Mouse (Mus musculus) ES-E14 (cell line): ENCODE data around the gene Gm34653. TPM values are rescaled to one million over a fixed set of nuclear protein-coding genes. Genes with fewer than 3 reads are reported as not detected.
"Not testable (repeated sequence)": the region's sequence is repeated elsewhere in the genome, so short reads cannot be mapped to it uniquely, and the experiment has no call there.

Experiments used
- DNase-seq: peaks from one replicate; pipeline ENCODE4 v3.0.0-alpha.2; 2013; ENCODE audit warnings: low read depth, low spot score
- H3K27ac ChIP-seq: 2 replicates; pipeline ENCODE4 v1.5.1; 2012; ENCODE audit warnings: low read depth, mild to moderate bottlenecking, low read length, moderate library complexity, mixed read lengths; ENCODE audit not compliant: poor library complexity, insufficient read depth, severe bottlenecking
- H3K36me3 ChIP-seq: 2 replicates; pipeline ENCODE4 v1.6.1; 2012; ENCODE audit warnings: mild to moderate bottlenecking, low read length, moderate library complexity, mixed read lengths; ENCODE audit not compliant: control insufficient read depth, poor library complexity, insufficient read depth, severe bottlenecking
- H3K4me1 ChIP-seq, 2 experiments: fragments of 150-350 bp in 1 of 2; sonication (generic) in 1 of 2; 2 replicates each; pipeline ENCODE4 v1.6.1; 2012; ENCODE audit warnings: low read length in 2 of 2, mild to moderate bottlenecking in 1 of 2, mixed read lengths in 1 of 2; ENCODE audit not compliant: control insufficient read depth in 2 of 2, insufficient read depth in 2 of 2, poor library complexity in 1 of 2
- H3K4me3 ChIP-seq, 2 experiments: fragments of 150-350 bp in 1 of 2; sonication (generic) in 1 of 2; 2 replicates each; pipeline ENCODE4 v1.5.1; 2012; ENCODE audit warnings: low read length in 2 of 2, low read depth in 1 of 2, mild to moderate bottlenecking in 1 of 2, mixed read lengths in 1 of 2; ENCODE audit not compliant: insufficient read depth in 1 of 2, poor library complexity in 1 of 2, severe bottlenecking in 1 of 2
- H3K9ac ChIP-seq: 2 replicates; pipeline ENCODE4 v1.6.1; 2012; ENCODE audit warnings: low read depth, mild to moderate bottlenecking, low read length, mixed read lengths; ENCODE audit not compliant: poor library complexity, insufficient read depth, severe bottlenecking
- H3K9me3 ChIP-seq: fragments of 150-350 bp; sonication (generic); 2 replicates; pipeline ENCODE4 v1.6.1; 2012; ENCODE audit warnings: low read depth, mild to moderate bottlenecking, low read length; ENCODE audit not compliant: control insufficient read depth, insufficient read depth
- CHD2 ChIP-seq: IDR thresholded peaks from 2 replicates; pipeline ENCODE4 v1.6.1; 2014; ENCODE audit warnings: mild to moderate bottlenecking, low read depth, low read length, inconsistent platforms
- HCFC1 ChIP-seq: IDR thresholded peaks from 2 replicates; pipeline ENCODE4 v1.6.1; 2012; ENCODE audit warnings: low read length, inconsistent platforms, borderline replicate concordance; ENCODE audit not compliant: insufficient read depth
- MAFK ChIP-seq: IDR thresholded peaks from 2 replicates; pipeline ENCODE4 v1.6.1; 2014; ENCODE audit warnings: mild to moderate bottlenecking, low read depth, low read length, inconsistent platforms; ENCODE audit not compliant: insufficient read depth
- ZC3H11A ChIP-seq: IDR thresholded peaks from 2 replicates; pipeline ENCODE4 v1.6.1; 2012; ENCODE audit warnings: low read depth, mild to moderate bottlenecking, inconsistent platforms, low read length, borderline replicate concordance
- ZNF384 ChIP-seq: IDR thresholded peaks from 2 replicates; pipeline ENCODE4 v1.6.1; 2012; ENCODE audit warnings: low read depth, low read length, inconsistent platforms
- in situ Hi-C, 2 experiments: fragments of 600-800 bp; cut with MboI; formaldehyde crosslinking; loops; one replicate each; pipeline ENCODE4 v1.15.1; 2025; ENCODE audit warnings: low sequenced_read_pairs in 2 of 2, inconsistent platforms in 1 of 2; ENCODE audit not compliant: unreplicated experiment in 2 of 2
- total RNA-seq: library from RNA; depleted of rRNA; stranded (reverse); fragments of 300-350 nt; gene quantifications from 2 replicates; pipeline ENCODE4 v1.2.3, GENCODE M21; 2012

Gene Gm34653
- total RNA-seq, 1 experiment = 0.62 TPM

DNA sequence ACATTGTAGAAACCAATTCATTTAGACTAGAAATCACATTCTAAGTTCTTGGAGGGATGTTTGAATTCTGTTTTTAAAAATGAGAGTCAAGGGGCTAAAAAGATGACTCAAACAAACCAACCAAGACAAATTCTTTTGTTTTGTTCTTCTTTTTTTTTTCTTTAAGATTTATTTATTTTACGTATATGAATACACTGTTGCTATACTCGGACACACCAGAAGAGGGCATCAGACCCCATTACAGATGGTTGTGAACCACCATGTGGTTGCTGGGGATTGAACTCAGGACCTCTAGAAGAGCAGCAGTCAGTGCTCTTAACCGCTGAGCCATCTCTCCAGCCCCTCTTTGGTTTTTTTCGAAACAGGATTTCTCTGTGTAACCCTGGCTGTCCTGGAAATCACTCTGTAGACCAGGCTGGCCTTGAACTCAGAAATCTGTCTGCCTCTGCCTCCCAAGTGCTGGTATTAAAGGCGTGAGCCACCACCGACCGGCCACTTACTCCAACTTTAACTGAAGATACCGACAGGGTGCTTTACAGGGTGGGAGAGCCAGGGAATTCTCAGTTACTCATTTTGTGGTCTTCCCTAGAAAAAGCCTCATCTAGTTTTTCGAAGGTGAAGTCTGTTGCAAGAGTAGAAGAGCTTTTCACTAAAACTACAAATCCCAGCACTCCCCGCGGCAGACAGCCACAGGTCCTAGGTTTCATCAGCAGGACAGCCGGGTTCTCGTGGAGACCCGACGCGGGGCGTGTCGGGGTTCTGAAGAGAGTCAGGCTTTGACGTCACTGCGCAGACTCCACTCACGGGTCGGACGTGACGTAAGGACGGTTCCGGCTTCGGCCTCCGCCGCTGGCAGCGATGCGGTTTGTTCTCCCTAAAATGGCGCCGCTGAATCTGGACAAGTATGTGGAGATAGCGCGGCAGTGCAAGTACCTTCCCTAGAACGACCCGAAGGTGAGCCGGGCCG, 31.0 kb upstream of the Gm34653 start:
- H3K4me3 ChIP-seq = peak overlapping the region; percentile 94 to 99
- DNase-seq = peak; percentile 98
- H3K9ac ChIP-seq = peak overlapping the region; percentile 96
- H3K27ac ChIP-seq = peak overlapping the region; percentile 90
- H3K36me3 ChIP-seq = peaks cover 8% of the 10 kb centered on the region
- H3K9me3 ChIP-seq = no peaks in the 10 kb centered on the region
- no peak for TF ChIP-seq ZC3H11A
- peak; percentile 95 for TF ChIP-seq HCFC1
- no peaks in the 10 kb centered on the region for H3K4me1 ChIP-seq
- in situ Hi-C loops = no loop called here

DNA sequence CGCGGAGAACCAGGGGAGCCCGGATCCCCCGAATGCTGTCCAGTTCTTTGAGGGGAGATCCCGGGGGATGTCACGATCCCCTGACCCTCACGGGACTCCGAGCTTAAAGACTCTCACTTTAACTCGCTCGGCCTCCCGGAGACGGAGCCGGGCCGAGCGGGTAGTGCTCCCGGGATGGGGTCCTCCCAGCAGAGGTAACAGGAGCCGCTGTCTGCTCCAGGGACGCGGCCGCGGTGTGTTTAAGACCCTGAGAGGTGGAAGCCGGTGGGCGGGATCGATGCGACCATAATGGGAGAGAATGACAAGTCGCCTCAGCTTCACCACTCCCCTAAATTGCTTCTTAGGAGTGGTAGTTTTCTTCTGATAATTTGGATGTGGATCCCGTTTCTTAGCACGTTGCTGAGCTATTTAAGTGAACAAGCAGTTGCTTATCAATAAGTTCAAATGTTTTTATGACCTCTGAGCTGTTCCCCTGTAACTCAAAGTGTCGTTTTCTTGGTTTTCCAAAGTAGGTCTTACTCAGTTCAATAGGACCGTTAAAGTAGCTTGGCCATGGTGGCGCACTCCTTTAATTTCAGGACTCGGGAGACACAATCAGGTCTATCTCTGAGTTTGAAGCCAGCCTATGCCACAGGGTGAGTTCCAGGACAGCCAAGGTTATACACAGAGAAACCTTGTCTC, 30.1 kb upstream of the Gm34653 start:
- H3K4me1 ChIP-seq, H3K36me3 ChIP-seq, H3K9me3 ChIP-seq, in situ Hi-C loops, DNase-seq: not testable (repeated sequence)
- H3K9ac ChIP-seq = peak overlapping the region; percentile 96
- H3K4me3 ChIP-seq = peak overlapping the region; percentile 94 to 99
- peak overlapping the region; percentile 90 for H3K27ac ChIP-seq

DNA sequence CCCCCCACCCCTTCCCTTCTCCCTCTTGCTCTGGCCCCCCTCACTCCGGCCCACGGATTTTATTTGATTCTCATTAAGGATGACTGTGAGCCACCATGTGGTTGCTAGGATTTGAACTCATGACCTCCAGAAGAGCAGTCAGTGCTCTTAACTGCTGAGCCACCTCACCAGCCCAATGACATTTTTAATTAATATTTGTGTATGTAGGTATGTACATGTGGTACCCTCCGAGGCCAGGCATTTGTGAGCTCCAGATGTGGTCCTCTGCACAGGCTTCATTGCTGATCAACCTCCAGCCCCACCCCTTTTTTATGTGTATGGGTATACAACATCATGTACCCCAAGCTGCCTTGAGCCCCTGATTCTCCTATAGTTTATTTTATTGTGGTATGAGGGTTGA, 29.1 kb upstream of the Gm34653 start:
- TF ChIP-seq ZC3H11A (no peak), CHD2 (no peak), ZNF384 (no peak), HCFC1 (no peak), MAFK (no peak)
- H3K4me1 ChIP-seq = no peaks in the 10 kb centered on the region
- H3K4me3 ChIP-seq = no peak overlapping the region
- in situ Hi-C loops = no loop called here
- no peak overlapping the region for H3K9ac ChIP-seq
- no peak overlapping the region for H3K27ac ChIP-seq
- H3K36me3 ChIP-seq = peaks cover 10% of the 10 kb centered on the region
- H3K9me3 ChIP-seq = no peaks in the 10 kb centered on the region
- no peak for DNase-seq

DNA sequence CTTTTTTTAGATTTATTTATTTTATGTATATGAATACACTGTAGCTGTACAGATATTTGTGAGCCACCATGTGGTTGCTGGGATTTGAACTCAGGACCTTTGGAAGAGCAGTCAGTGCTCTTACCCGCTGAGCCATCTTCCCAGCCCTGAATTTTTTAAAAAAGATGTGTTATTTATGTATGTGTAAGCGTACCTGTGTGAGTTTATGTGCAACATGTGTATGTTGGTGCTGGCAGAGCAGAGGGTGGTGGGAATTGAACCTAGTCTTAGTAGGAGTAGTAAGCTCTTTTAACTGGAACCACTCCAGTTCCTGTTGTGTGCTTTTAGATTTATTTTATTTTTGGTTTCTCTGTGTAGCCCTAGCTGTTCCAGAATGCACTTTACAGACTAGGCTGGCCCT, 28.6 kb upstream of the Gm34653 start:
- Histone ChIP-seq H3K4me1 (no peaks in the 10 kb centered on the region), H3K4me3 (no peak overlapping the region), H3K9ac (no peak overlapping the region), H3K36me3 (peaks cover 10% of the 10 kb centered on the region), H3K9me3 (no peaks in the 10 kb centered on the region), H3K27ac (no peak overlapping the region)
- no peak for DNase-seq
- in situ Hi-C loops = no loop called here
- no peak for TF ChIP-seq ZC3H11A
- TF ChIP-seq HCFC1 = no peak
- no peak for TF ChIP-seq CHD2
- TF ChIP-seq MAFK = no peak
- no peak for TF ChIP-seq ZNF384
